Mouse (Mus musculus): Measurements from ENCODE around the gene Fam136a.

GRCm38 (mm10) chr6:86360691-86361090 is 4.8 kb upstream of the Fam136a start:
- TF ChIP-seq CTCF (IDR thresholded peaks at IDR 0.05; ENCODE audit: low read depth, low read length) (no peak), POLR2A (IDR thresholded peaks at IDR 0.05; ENCODE audit: extremely low read depth, insufficient read depth, low read length) (no peak)
